Mouse (Mus musculus): ENCODE data around the gene Stat5b. TPM values are rescaled to one million over a fixed set of nuclear protein-coding genes. Genes with fewer than 3 reads are reported as not detected.

Stat5b gene
- polyA plus RNA-seq, 1 experiment, result not detected

- H3K27ac ChIP-seq (ENCODE audit: insufficient read depth, low read depth, low read length), result no peak overlapping the region
- H3K4me1 ChIP-seq (ENCODE audit: control insufficient read depth, insufficient read depth, low read length), result peaks cover 11% of the 10 kb centered on the region
- H3K4me3 ChIP-seq (ENCODE audit: insufficient read depth, low read depth, low read length), result no peak overlapping the region
- WGBS, result 6% methylated on average over 5 of the region's 5 CpGs
- TF ChIP-seq CTCF (IDR thresholded peaks at IDR 0.05; ENCODE audit: insufficient read depth, low read depth, low read length) (no peak), POLR2A (IDR thresholded peaks at IDR 0.05; ENCODE audit: insufficient read depth, low read depth, low read length) (no peak)
Observed at GRCm38 (mm10) chr11:100738749-100739148, 111.8 kb downstream of the Stat5b start.

GRCm38 (mm10) chr11:100738066-100738604 lies 112.4 kb downstream of the Stat5b start, which contains the start of gene Rab5c:
TSS of gene Rab5c (minus strand) at chr11:100738215.
- H3K4me3 ChIP-seq (ENCODE audit: insufficient read depth, low read depth, low read length), result peak within 1 kb of the TSS; percentile 75
- H3K27ac ChIP-seq (ENCODE audit: insufficient read depth, low read depth, low read length), result no peak within 1 kb of the TSS
- H3K4me1 ChIP-seq (ENCODE audit: control insufficient read depth, insufficient read depth, low read length), result peaks cover 11% of the 10 kb centered on the region
- 1% methylated on average over 39 of the region's 39 CpGs for WGBS
- TF ChIP-seq CTCF (IDR thresholded peaks at IDR 0.05; ENCODE audit: insufficient read depth, low read depth, low read length) (no peak), POLR2A (IDR thresholded peaks at IDR 0.05; ENCODE audit: insufficient read depth, low read depth, low read length) (peak; percentile 64)

GRCm38 (mm10) chr11:100737105-100737733 lies 113.3 kb downstream of the Stat5b start:
- no peak for TF ChIP-seq POLR2A (IDR thresholded peaks at IDR 0.05; ENCODE audit: insufficient read depth, low read depth, low read length)
- no peak for TF ChIP-seq CTCF (IDR thresholded peaks at IDR 0.05; ENCODE audit: insufficient read depth, low read depth, low read length)
- H3K27ac ChIP-seq (ENCODE audit: insufficient read depth, low read depth, low read length), result no peak overlapping the region

GRCm38 (mm10) chr11:100736746-100737080 lies 113.8 kb downstream of the Stat5b start:
- Histone ChIP-seq H3K27ac (ENCODE audit: insufficient read depth, low read depth, low read length) (no peak overlapping the region), H3K4me3 (ENCODE audit: insufficient read depth, low read depth, low read length) (no peak overlapping the region), H3K4me1 (ENCODE audit: control insufficient read depth, insufficient read depth, low read length) (peaks cover 11% of the 10 kb centered on the region)
- WGBS, result 78% methylated on average over 4 of the region's 4 CpGs
- TF ChIP-seq POLR2A (IDR thresholded peaks at IDR 0.05; ENCODE audit: insufficient read depth, low read depth, low read length) (no peak), CTCF (IDR thresholded peaks at IDR 0.05; ENCODE audit: insufficient read depth, low read depth, low read length) (no peak)

More at GRCm38 (mm10) chr11:100737105-100737733, 113.3 kb downstream of the Stat5b start:
- under 1% methylated on average over 13 of the region's 13 CpGs for WGBS
- peaks cover 11% of the 10 kb centered on the region for H3K4me1 ChIP-seq (ENCODE audit: control insufficient read depth, insufficient read depth, low read length)
- peak overlapping the region; percentile 75 for H3K4me3 ChIP-seq (ENCODE audit: insufficient read depth, low read depth, low read length)

GRCm38 (mm10) chr11:100735954-100736745 lies 114.4 kb downstream of the Stat5b start:
- H3K4me3 ChIP-seq (ENCODE audit: insufficient read depth, low read depth, low read length), result no peak overlapping the region

GRCm38 (mm10) chr11:100735134-100735865 lies 115.2 kb downstream of the Stat5b start:
- 85% methylated on average over 9 of the region's 9 CpGs for whole genome bisulfite sequencing
- H3K4me3 ChIP-seq (ENCODE audit: insufficient read depth, low read depth, low read length), result no peak overlapping the region
- no peak overlapping the region for H3K27ac ChIP-seq (ENCODE audit: insufficient read depth, low read depth, low read length)
- peaks cover 15% of the 10 kb centered on the region for H3K4me1 ChIP-seq (ENCODE audit: control insufficient read depth, insufficient read depth, low read length)
- TF ChIP-seq CTCF (IDR thresholded peaks at IDR 0.05; ENCODE audit: insufficient read depth, low read depth, low read length) (no peak), POLR2A (IDR thresholded peaks at IDR 0.05; ENCODE audit: insufficient read depth, low read depth, low read length) (no peak)

More at GRCm38 (mm10) chr11:100735954-100736745, 114.4 kb downstream of the Stat5b start:
- WGBS, result 66% methylated on average over 14 of the region's 14 CpGs
- no peak for TF ChIP-seq CTCF (IDR thresholded peaks at IDR 0.05; ENCODE audit: insufficient read depth, low read depth, low read length)
- no peak for TF ChIP-seq POLR2A (IDR thresholded peaks at IDR 0.05; ENCODE audit: insufficient read depth, low read depth, low read length)
- Histone ChIP-seq H3K27ac (ENCODE audit: insufficient read depth, low read depth, low read length) (no peak overlapping the region), H3K4me1 (ENCODE audit: control insufficient read depth, insufficient read depth, low read length) (peaks cover 11% of the 10 kb centered on the region)

Other genes with a start within 250 kb of the Stat5b start
- gene Nkiras2, start 231.5 kb downstream of the Stat5b start, polyA plus RNA-seq (2012; ENCODE audit: insufficient read depth, insufficient read length, low replicate concordance, missing spikeins), result not detected in 2 replicates
- 670 TPM in 1 of 2 replicates, not detected in the other for gene Dnajc7, start 230.6 kb downstream of the Stat5b start, polyA plus RNA-seq (2012; ENCODE audit: insufficient read depth, insufficient read length, low replicate concordance, missing spikeins)
- not detected in 2 replicates for gene Zfp385c, start 158.3 kb downstream of the Stat5b start, polyA plus RNA-seq (2012; ENCODE audit: insufficient read depth, insufficient read length, low replicate concordance, missing spikeins)
- not detected in 2 replicates for gene Dhx58, start 146.5 kb downstream of the Stat5b start, polyA plus RNA-seq (2012; ENCODE audit: insufficient read depth, insufficient read length, low replicate concordance, missing spikeins)
- not detected in 2 replicates for gene Kat2a, start 138.3 kb downstream of the Stat5b start, polyA plus RNA-seq (2012; ENCODE audit: insufficient read depth, insufficient read length, low replicate concordance, missing spikeins)
- not detected in 2 replicates for gene Hspb9, start 136.9 kb downstream of the Stat5b start, polyA plus RNA-seq (2012; ENCODE audit: insufficient read depth, insufficient read length, low replicate concordance, missing spikeins)
- not detected in 2 replicates for gene Rab5c, start 112.5 kb downstream of the Stat5b start, polyA plus RNA-seq (2012; ENCODE audit: insufficient read depth, insufficient read length, low replicate concordance, missing spikeins)
- not detected in 2 replicates for gene Kcnh4, start 90.8 kb downstream of the Stat5b start, polyA plus RNA-seq (2012; ENCODE audit: insufficient read depth, insufficient read length, low replicate concordance, missing spikeins)
- gene Hcrt, start 87.8 kb downstream of the Stat5b start, polyA plus RNA-seq (2012; ENCODE audit: insufficient read depth, insufficient read length, low replicate concordance, missing spikeins), result not detected in 2 replicates
- not detected in 2 replicates for gene Ghdc, start 79.8 kb downstream of the Stat5b start, polyA plus RNA-seq (2012; ENCODE audit: insufficient read depth, insufficient read length, low replicate concordance, missing spikeins)
- not detected in 2 replicates for gene Stat5a, start 8.6 kb upstream of the Stat5b start, polyA plus RNA-seq (2012; ENCODE audit: insufficient read depth, insufficient read length, low replicate concordance, missing spikeins)
- gene Stat3, start 88.8 kb upstream of the Stat5b start, polyA plus RNA-seq (2012; ENCODE audit: insufficient read depth, insufficient read length, low replicate concordance, missing spikeins), result not detected in 2 replicates
- not detected in 2 replicates for gene Cavin1, start 120.2 kb upstream of the Stat5b start, polyA plus RNA-seq (2012; ENCODE audit: insufficient read depth, insufficient read length, low replicate concordance, missing spikeins)
- 524 TPM in 1 of 2 replicates, not detected in the other for gene Atp6v0a1, start 158.7 kb upstream of the Stat5b start, polyA plus RNA-seq (2012; ENCODE audit: insufficient read depth, insufficient read length, low replicate concordance, missing spikeins)
- gene Naglu, start 219.3 kb upstream of the Stat5b start, polyA plus RNA-seq (2012; ENCODE audit: insufficient read depth, insufficient read length, low replicate concordance, missing spikeins), result not detected in 2 replicates
- gene Hsd17b1, start 227.7 kb upstream of the Stat5b start, polyA plus RNA-seq (2012; ENCODE audit: insufficient read depth, insufficient read length, low replicate concordance, missing spikeins), result not detected in 2 replicates
- not detected in 2 replicates for gene Coasy, start 231.8 kb upstream of the Stat5b start, polyA plus RNA-seq (2012; ENCODE audit: insufficient read depth, insufficient read length, low replicate concordance, missing spikeins)
- gene Mlx, start 236.6 kb upstream of the Stat5b start, polyA plus RNA-seq (2012; ENCODE audit: insufficient read depth, insufficient read length, low replicate concordance, missing spikeins), result not detected in 2 replicates
- gene Psmc3ip, start 244.7 kb upstream of the Stat5b start, polyA plus RNA-seq (2012; ENCODE audit: insufficient read depth, insufficient read length, low replicate concordance, missing spikeins), result not detected in 2 replicates